Mouse (Mus musculus) liver, embryonic 15.5 days (tissue): ENCODE measurements around the gene Mmp14. TPM values are rescaled to one million over a fixed set of nuclear protein-coding genes. Genes with fewer than 3 reads are reported as not detected.
A peak's percentile ranks its signal among the peaks of the same experiment; 100 is the strongest.

Experiments
- ATAC-seq: fragments of 200-750 bp; cut with Nextera tagmentation; 2 replicates; pipeline ENCODE4 v1.8.0; 2017; ENCODE audit warnings: moderate number of reproducible peaks, mild to moderate bottlenecking, moderate library complexity; ENCODE audit not compliant: insufficient read depth
- H3K27ac ChIP-seq: fragments of 300-500 bp; sonication (generic); replicated peaks from 2 replicates; pipeline ENCODE4 v1.5.1; 2015; ENCODE audit warnings: mild to moderate bottlenecking, inconsistent platforms
- H3K27me3 ChIP-seq: fragments of 300-500 bp; sonication (generic); 2 replicates; pipeline ENCODE4 v1.6.1; 2015; ENCODE audit warnings: mild to moderate bottlenecking, inconsistent platforms
- H3K36me3 ChIP-seq: fragments of 300-500 bp; sonication (generic); replicated peaks from 2 replicates; pipeline ENCODE4 v1.6.1; 2015; ENCODE audit warnings: moderate library complexity, mild to moderate bottlenecking, inconsistent platforms
- H3K4me1 ChIP-seq: fragments of 300-500 bp; sonication (generic); replicated peaks from 2 replicates; pipeline ENCODE4 v1.6.1; 2015; ENCODE audit warnings: inconsistent platforms
- H3K4me2 ChIP-seq: fragments of 300-500 bp; sonication (generic); 2 replicates; pipeline ENCODE4 v1.6.1; 2015; ENCODE audit warnings: moderate library complexity, mild to moderate bottlenecking, inconsistent platforms
- H3K4me3 ChIP-seq: fragments of 300-500 bp; sonication (generic); replicated peaks from 2 replicates; pipeline ENCODE4 v1.5.1; 2015; ENCODE audit warnings: mild to moderate bottlenecking, inconsistent platforms
- H3K9ac ChIP-seq: fragments of 300-500 bp; sonication (generic); 2 replicates; pipeline ENCODE4 v1.6.1; 2015; ENCODE audit warnings: moderate library complexity, mild to moderate bottlenecking, inconsistent platforms
- H3K9me3 ChIP-seq: fragments of 300-500 bp; sonication (generic); replicated peaks from 2 replicates; pipeline ENCODE4 v1.6.1; 2016; ENCODE audit warnings: inconsistent platforms
- WGBS: fragments of 180-500 bp; shearing (Covaris S2); methylation state at CpG from one replicate; pipeline ENCODE4 v1.1.7; 2015; ENCODE audit warnings: mixed read lengths; ENCODE audit not compliant: insufficient replicate concordance; 5-methylcytosine and 5-hydroxymethylcytosine counted together
- polyA plus RNA-seq: library from polyadenylated mRNA; unstranded; fragments of >200 nt; fragmentation: Nextera tagmentation; extraction: Ambion mirVana; gene quantifications from 2 replicates; pipeline ENCODE4 v1.2.1, GENCODE M21; 2015

Gene Mmp14
- polyA plus RNA-seq, 1 experiment from 2014 or later, result 22.6 TPM

GRCm38 (mm10) chr14:54493236-54493635 lies 61.8 kb downstream of the Mmp14 start:
- H3K9ac ChIP-seq, result no peak overlapping the region
- H3K36me3 ChIP-seq, result no peaks in the 10 kb centered on the region
- no peaks in the 10 kb centered on the region for H3K9me3 ChIP-seq
- H3K4me1 ChIP-seq, result 0 out of 2 replicates have a peak, but pooled peaks cover 6% of the 10 kb centered on the region
- no peak overlapping the region for H3K27ac ChIP-seq
- no peak overlapping the region for H3K4me3 ChIP-seq
- H3K4me2 ChIP-seq, result no peak overlapping the region
- 79% methylated on average over 5 of the region's 5 CpGs for WGBS
- ATAC-seq, result no peak
- no peaks in the 10 kb centered on the region for H3K27me3 ChIP-seq

DNA sequence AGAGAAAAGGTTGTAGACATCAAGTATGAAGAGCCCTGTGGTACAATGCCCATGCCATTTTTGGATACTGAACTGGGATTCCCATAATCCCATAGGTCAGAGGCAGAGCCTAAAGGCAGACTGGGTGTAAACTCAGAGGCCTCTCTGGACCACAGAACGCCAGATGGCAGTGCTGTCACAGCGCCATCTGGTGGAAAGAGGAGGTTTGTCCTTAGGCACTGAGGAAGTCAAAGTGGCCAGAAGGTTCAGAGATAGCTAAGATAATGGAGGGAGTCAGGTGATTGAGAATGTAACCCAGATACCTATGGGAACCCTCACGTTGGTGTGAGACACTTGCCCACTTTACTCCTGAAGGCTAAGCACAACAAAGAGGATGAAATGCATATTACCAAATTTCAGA lies 62.8 kb downstream of the Mmp14 start:
- peak; percentile 28; the same call in 1 of the 2 replicates for ATAC-seq
- H3K4me3 ChIP-seq, result no peak overlapping the region
- H3K4me1 ChIP-seq, result 0 out of 2 replicates have a peak, but pooled peaks cover 6% of the 10 kb centered on the region
- no peaks in the 10 kb centered on the region for H3K27me3 ChIP-seq
- no peaks in the 10 kb centered on the region for H3K9me3 ChIP-seq
- no peak overlapping the region for H3K4me2 ChIP-seq
- 2% methylated on average over 3 of the region's 3 CpGs for WGBS
- no peaks in the 10 kb centered on the region for H3K36me3 ChIP-seq
- no peak overlapping the region for H3K27ac ChIP-seq
- H3K9ac ChIP-seq, result no peak overlapping the region

Other genes with a start within 250 kb of the Mmp14 start
- gene Dad1, start 177.5 kb upstream of the Mmp14 start, polyA plus RNA-seq, result 202 and 204 TPM in 2 replicates
- gene Abhd4, start 177.4 kb upstream of the Mmp14 start, polyA plus RNA-seq, result 19.0 and 21.4 TPM in 2 replicates
- gene Olfr49, start 146.7 kb upstream of the Mmp14 start, polyA plus RNA-seq, result not detected in 2 replicates
- gene Oxa1l, start 70.8 kb upstream of the Mmp14 start, polyA plus RNA-seq, result 16.0 and 17.2 TPM in 2 replicates
- gene Slc7a7, start 13.8 kb upstream of the Mmp14 start, polyA plus RNA-seq, result 9.9 and 10.5 TPM in 2 replicates
- 128 and 168 TPM in 2 replicates for gene Mrpl52, start 4.7 kb upstream of the Mmp14 start, polyA plus RNA-seq
- 21.2 and 23.0 TPM in 2 replicates for gene Lrp10, start 32.5 kb downstream of the Mmp14 start, polyA plus RNA-seq
- gene Rem2, start 44.5 kb downstream of the Mmp14 start, polyA plus RNA-seq, result 0.20 and 0.23 TPM in 2 replicates
- 25.1 and 26.3 TPM in 2 replicates for gene Prmt5, start 85.9 kb downstream of the Mmp14 start, polyA plus RNA-seq
- 33.7 and 34.1 TPM in 2 replicates for gene Haus4, start 123.0 kb downstream of the Mmp14 start, polyA plus RNA-seq
- gene Ajuba, start 145.9 kb downstream of the Mmp14 start, polyA plus RNA-seq, result 5.6 TPM in 2 replicates
- gene 4931414P19Rik, start 174.4 kb downstream of the Mmp14 start, polyA plus RNA-seq, result 1.9 and 2.9 TPM in 2 replicates
- 204 and 211 TPM in 2 replicates for gene Psmb5, start 186.4 kb downstream of the Mmp14 start, polyA plus RNA-seq
- gene Psmb11, start 189.8 kb downstream of the Mmp14 start, polyA plus RNA-seq, result not detected in 2 replicates
- not detected in 2 replicates for gene Gm17606, start 209.3 kb downstream of the Mmp14 start, polyA plus RNA-seq
- 0.16 and 0.35 TPM in 2 replicates for gene Cdh24, start 209.8 kb downstream of the Mmp14 start, polyA plus RNA-seq